Mouse (Mus musculus) adrenal gland, adult 2 months (tissue): Measurements from ENCODE around the gene Mex3a. TPM values are rescaled to one million over a fixed set of nuclear protein-coding genes. Genes with fewer than 3 reads are reported as not detected.

Source experiments
- DNase-seq: peaks from one replicate; pipeline ENCODE4 v3.0.0; 2021
- polyA plus RNA-seq: library from polyadenylated mRNA; depleted of rRNA; stranded (reverse); fragments of >200 nt; gene quantifications from 2 replicates; pipeline ENCODE4 v1.2.3, GENCODE M21; 2012
- total RNA-seq, 2 experiments: library from RNA; stranded (reverse); gene quantifications; 2 replicates each; pipeline ENCODE4 v1.2.3; 2021

The Mex3a gene
- total and polyA plus RNA-seq, 3 experiments = 2.1 to 3.2 (median 2.3) TPM

DNA sequence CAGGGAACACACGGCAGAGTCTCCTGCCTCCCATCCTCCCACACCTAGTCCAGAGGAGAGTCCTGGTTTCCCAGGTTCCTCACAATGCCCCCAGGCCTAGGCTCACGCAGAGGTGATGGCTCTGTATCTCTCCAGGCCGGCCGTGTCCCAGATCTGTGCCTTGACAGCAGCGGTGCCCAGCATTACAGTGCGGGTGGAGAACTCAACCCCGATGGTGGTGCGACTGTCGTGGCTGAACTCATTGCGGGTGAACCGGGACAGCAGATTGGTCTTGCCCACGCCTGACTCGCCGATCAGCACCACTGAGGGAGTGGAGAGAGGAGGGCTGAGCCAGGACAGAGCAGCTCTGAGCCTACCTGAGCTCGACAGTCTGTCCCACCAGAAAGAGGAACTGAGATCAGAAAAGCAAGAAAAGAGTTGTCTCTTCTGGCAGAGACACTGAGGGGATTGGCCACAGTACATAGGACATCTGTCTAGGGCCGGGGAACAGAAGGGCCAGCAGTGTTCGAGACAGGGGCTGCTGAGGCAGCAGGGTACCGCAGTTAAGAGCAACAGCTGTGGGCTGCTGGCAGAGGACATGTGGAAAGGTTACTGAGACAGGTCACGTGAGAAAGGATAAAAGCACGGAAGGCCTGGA, 12.9 kb downstream of the Mex3a start:
- DNase-seq = no peak

DNA sequence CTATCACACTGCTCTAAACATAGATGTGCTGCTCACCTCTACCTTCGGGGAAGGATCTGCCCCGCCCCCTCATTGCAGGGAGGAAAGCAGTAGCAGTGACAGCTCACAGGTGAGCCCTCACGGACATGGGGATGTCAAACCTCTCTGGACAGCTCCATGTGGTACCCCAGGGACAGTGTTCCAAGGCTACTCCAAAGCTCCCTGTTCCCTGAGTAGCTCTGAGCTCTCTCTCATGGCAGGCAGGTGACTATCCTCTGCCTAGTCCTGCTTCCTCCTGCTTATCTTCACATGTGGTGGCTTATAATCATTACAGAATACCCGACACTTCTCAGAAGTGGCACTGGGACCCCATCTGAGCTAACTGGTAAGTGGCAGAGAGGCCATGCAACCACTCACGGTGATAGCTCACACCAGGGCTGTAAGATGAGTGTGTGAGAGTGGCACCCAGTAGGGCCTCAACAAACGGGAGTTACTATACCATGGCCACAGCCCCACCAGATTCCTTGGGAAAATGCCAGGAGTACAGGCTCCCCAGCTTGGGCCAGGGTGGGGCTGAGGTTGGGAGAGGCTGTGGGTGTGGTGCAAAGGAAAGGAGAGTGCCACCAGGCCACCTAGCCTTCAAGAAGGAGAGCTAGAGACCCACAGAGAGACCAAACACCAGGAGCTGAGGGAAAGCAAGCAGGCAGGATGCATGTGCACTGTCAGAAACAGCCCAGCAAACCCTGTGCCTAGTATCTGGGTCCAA, 14.7 kb downstream of the Mex3a start:
- DNase-seq = no peak

GRCm38 (mm10) chr3:88548180-88548917, 16.2 kb downstream of the Mex3a start, which contains the start of gene Rab25:
Gene Rab25 (minus strand): TSS chr3:88548300.
- no peak for DNase-seq

- DNase-seq = no peak
Measured at GRCm38 (mm10) chr3:88551586-88551985, 19.4 kb downstream of the Mex3a start.

DNA sequence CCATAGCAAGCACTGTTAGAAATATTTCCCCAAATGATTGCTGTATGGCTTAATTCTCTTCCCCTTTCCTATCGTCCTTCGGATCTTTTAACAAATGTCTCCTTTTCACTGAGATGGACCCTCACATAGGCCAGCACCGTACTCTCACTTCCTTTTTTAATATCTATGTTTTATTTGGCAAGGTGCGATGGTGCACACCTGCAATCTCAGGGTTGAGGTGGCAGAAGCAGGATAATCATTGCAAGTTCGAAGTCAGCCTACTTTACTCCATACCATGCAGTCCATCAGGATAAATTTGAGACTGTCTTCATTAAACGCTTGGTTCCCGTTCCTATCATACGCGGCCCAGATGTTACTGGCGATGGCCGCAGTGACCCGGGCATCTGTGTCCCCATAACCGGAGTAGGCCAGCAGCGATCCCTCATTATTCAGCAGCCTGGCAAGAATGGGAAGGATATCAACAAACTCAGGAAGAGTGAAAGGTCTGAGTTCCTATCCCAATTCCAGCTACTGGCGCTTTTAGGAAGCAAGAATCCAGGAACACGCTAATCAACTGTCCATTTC, 20.0 kb downstream of the Mex3a start:
- peak; percentile 33 for DNase-seq

GRCm38 (mm10) chr3:88552676-88553524, 20.7 kb downstream of the Mex3a start, which contains the start of gene Lamtor2:
Gene Lamtor2 (minus strand): TSS chr3:88553074.
- peak; percentile 99 for DNase-seq

- DNase-seq = peak; percentile 97
Measured at GRCm38 (mm10) chr3:88553525-88553879, 21.3 kb downstream of the Mex3a start, which contains the start of gene Ubqln4. Gene Ubqln4 (plus strand): TSS chr3:88553758.

DNA sequence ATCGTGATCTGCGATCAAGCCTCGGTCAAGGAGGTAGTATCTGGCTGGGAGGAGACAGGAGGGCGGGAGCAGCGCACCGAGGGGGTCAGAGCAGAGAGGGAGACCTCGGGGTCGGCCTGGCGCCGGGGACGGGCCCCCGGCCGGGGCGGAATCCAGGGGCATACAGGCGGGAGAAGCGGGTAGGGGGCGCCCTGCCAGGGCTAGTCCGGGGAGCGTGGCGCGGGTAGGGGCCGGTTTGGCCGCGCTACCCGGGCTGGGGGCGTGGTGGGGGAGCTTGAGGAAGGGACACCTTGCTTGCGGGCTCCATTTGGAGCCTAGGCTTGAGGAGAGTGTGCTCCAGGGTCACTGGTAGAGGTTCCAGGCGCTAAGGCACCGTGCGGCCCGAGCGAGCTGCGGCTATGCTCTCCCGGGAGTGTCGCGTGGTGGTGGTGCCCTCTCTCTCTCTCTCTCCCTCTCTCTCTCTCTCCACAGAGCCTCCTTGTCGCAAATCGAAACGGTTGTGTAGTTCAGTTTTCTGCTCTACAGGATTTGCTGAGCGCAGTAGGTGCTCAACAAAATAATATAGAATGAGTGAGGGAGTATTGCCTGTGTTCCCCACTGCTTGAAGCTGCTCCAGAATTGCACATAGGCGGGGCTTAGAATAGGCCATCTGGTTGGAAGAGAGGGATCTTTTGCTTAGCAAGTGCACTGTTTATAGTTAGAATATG, 21.8 kb downstream of the Mex3a start:
- DNase-seq = no peak

GRCm38 (mm10) chr3:88555069-88555605, 22.9 kb downstream of the Mex3a start:
- DNase-seq = no peak

GRCm38 (mm10) chr3:88555731-88556130, 23.5 kb downstream of the Mex3a start:
- no peak for DNase-seq

DNA sequence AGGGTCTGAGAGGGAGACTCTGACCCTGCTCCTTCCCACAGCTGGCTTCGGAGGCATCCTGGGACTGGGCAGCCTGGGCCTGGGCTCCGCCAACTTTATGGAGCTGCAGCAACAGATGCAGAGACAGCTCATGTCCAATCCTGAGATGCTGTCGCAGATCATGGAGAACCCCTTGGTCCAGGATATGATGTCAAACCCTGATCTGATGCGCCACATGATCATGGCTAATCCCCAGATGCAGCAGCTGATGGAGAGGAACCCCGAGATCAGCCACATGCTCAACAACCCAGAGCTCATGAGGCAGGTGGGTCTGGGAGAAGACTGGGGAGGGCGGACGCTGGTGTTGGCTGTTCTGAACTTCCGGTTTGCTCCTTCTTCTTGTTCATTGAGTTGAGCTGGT, 24.4 kb downstream of the Mex3a start:
- no peak for DNase-seq

DNA sequence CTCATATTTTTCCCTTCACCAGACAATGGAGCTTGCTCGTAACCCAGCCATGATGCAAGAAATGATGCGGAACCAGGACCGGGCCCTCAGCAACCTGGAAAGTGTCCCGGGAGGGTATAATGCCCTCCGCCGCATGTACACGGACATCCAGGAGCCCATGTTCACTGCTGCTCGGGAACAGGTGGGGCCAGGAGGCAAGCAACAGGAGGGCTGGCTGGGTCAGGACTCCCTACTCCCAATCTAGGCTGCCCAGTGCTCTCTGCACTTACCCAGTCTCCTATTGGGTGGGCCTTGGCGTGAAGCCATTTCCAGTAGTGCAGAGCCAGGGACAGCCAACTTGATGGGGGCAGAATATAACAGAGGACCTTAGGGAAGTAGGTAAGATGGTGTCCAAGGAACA, 27.4 kb downstream of the Mex3a start:
- DNase-seq = no peak

DNA sequence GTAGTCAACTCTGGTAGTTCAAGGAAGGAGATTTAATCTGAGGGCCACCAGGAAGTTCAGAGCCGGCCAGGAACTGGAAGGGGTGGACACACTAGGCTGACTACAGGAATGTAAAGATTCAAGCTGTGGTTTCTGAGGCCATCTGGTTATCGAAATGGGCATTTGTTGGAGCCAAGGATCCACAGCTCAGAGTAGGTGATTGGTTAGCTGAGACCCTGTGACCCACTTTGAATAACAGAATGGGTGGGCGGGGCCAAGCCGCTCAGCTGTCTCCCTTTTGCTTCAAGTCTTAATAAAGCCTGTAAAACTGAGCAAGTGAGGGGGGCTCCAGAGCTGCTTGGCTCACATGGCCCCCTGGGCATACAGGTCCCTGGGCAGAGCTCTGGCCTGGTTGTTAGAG, 29.8 kb downstream of the Mex3a start:
- DNase-seq = no peak

DNA sequence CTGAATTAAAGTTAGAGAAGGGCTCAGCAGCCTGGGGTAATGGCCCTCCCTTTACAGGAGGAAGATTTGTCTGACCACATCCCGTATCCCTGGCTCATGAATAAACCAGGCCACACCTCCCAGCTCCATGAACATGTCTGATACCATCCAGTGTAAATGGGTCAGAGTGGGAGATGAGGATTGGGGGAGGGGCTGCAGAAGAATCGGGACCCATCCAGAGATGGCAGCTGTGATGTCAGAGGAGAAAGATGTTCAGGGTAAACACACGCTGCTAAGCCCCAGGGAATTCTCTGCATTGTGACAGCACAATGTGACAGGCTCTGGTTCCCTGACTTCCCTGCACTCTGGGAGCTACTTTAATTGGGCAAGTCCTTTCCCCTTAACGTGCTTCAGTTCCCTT, 31.2 kb downstream of the Mex3a start:
- DNase-seq = no peak

- peak; percentile 49 for DNase-seq
Measured at GRCm38 (mm10) chr3:88563966-88564365, 31.8 kb downstream of the Mex3a start.

DNA sequence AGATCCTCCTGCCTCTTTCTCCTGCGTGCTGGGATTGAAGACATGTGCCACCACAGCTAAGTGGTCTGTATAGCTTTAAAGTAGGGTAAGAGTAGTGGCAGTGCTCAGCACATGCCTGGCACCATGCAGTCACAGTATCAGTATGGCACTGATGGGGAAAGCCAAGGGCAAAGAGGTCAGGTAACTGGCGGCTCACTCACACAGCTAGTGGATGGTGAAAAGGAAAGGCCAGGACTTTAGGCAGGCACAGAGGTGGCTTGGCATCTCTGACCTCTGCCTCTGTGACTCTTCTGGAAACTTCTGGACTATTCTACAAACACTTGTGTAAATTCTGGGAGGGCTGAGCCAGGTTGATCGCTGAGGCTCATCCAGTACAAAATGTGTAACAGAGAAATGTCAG, 33.9 kb downstream of the Mex3a start:
- DNase-seq = no peak

GRCm38 (mm10) chr3:88566536-88567061, 34.4 kb downstream of the Mex3a start:
- DNase-seq = no peak

- DNase-seq = peak; percentile 61
Measured at GRCm38 (mm10) chr3:88567892-88568291, 35.7 kb downstream of the Mex3a start.

- DNase-seq = peak; percentile 50
Measured at GRCm38 (mm10) chr3:88568615-88569014, 36.4 kb downstream of the Mex3a start.

DNA sequence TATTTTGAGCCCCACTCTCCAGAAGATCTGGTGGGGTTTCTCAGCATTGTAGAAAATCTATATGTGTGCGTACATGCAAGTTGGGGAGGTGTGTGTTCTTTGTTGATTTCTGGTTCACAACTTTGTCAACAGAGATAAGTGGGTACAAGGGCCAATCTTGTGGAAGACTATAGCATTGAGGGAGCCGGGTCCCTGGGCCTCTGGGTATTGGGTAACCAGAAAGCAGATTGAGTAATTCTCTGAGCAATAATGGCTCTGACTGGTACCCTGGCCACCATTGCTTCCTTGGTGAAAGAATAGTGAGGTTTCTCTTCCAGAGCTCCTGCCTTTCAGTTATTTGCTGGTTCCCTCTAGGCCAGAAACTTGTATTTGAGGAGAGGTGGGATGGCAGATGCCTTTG, 36.9 kb downstream of the Mex3a start:
- no peak for DNase-seq
